Mouse (Mus musculus): ENCODE measurements around the gene Spns2. TPM values are rescaled to one million over a fixed set of nuclear protein-coding genes. Genes with fewer than 3 reads are reported as not detected.

The Spns2 gene
- total and polyA plus RNA-seq, 2 experiments from 2014 or later = 7.0 to 66.0 TPM

DNA sequence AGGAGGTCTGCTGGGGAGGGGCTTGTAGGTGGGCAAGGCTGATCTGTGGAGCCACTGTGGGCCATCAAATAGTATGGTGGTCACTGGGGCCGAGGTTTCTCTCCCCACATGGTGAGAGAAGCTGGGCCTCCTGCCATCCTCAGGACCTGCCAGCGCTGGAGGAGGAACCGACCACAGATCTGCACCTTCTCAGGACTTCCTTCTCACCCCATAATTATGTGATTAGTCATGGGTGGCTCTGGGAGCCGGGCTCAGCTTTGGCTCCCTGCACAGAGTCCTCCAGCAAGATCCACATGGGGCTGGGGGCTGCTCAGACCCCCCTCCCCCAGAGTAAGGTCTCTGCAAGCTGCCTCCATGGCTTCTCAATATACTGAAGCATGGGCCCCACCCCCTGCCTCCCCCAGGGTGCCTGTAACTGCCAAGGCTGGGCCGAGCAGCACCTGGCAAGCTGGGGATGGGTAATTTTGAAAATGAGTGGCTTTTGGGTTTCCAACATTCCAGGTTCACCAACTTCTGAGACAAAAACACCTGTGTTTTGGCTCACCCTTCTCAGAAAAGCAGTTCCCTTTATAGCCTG lies 11.8 kb upstream of the Spns2 start:
- H3K27ac ChIP-seq = no peak overlapping the region

DNA sequence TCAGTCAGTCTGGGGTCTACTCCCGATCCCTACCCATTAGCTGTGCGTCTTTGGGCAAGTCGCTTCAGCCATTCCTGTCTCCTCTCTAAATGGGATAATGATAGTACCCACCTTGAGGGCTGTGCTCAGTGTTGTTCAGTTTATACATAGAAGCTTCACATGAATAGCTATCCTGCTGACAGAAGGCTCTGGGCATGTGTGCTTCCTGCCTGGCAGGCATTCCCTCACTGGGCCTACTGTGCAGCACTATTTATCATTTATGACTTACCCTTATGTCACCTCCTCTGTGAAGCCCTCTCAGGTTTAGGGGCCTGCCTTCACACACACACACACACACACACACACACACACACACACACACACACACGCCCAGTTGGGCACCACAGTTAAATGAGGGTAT lies 10.4 kb upstream of the Spns2 start:
- no peak for TF ChIP-seq CTCF (IDR thresholded peaks at IDR 0.05; ENCODE audit: low read depth)
- WGBS = 88% methylated on average over 4 of the region's 4 CpGs

More for the DNA sequence above, 11.8 kb upstream of the Spns2 start:
- H3K36me3 ChIP-seq (ENCODE audit: insufficient read depth, low read length) = no peaks in the 10 kb centered on the region
- no peak overlapping the region for H3K4me2 ChIP-seq (ENCODE audit: low read depth, low read length)
- H3K4me1 ChIP-seq (ENCODE audit: insufficient read depth, low read length) = peaks cover 7% of the 10 kb centered on the region; the same call in 1 of the 2 replicates
- DNase-seq (ENCODE audit: low spot score) = no peak
- H3K4me3 ChIP-seq (ENCODE audit: low read length) = no peak overlapping the region
- no peaks in the 10 kb centered on the region for H3K27me3 ChIP-seq (ENCODE audit: insufficient read depth, low read length)
- H3K9ac ChIP-seq (replicated peaks; ENCODE audit: low read length) = no peak overlapping the region
- no peaks in the 10 kb centered on the region for H3K9me3 ChIP-seq (ENCODE audit: low read length)
- TF ChIP-seq CTCF (IDR thresholded peaks at IDR 0.05; ENCODE audit: low read depth) = no peak
- ATAC-seq = no peak
- 33% methylated on average over 5 of the region's 5 CpGs for WGBS

DNA sequence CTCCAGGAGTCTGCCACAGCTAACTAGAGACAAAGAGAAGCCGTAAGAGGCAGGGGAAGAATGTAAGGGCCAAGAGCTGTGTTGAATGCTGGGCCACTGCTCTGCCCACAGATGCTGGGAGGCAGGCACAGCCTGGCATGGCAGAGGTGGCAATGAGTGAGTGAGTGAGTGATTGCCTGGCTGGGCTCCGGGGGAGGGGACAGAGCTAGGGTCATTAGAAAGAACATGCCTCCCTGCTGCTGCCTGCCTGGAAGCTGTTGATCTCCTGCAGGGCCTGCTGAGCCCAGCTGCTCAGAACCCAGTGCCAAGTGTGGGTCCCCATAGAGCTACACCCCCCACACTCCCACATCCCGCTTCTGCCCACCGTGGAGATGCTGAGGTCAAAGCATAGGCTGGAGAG lies 7.7 kb upstream of the Spns2 start:
- Histone ChIP-seq H3K4me2 (ENCODE audit: low read depth, low read length) (no peak overlapping the region), H3K27ac (no peak overlapping the region), H3K27me3 (ENCODE audit: insufficient read depth, low read length) (no peaks in the 10 kb centered on the region), H3K9ac (replicated peaks; ENCODE audit: low read length) (no peak overlapping the region), H3K9me3 (ENCODE audit: low read length) (no peaks in the 10 kb centered on the region), H3K4me1 (ENCODE audit: insufficient read depth, low read length) (peaks cover 7% of the 10 kb centered on the region; the same call in 1 of the 2 replicates), H3K4me3 (ENCODE audit: low read length) (no peak overlapping the region), H3K36me3 (ENCODE audit: insufficient read depth, low read length) (no peaks in the 10 kb centered on the region)
- 18% methylated on average over 4 of the region's 4 CpGs for WGBS
- TF ChIP-seq CTCF (IDR thresholded peaks at IDR 0.05; ENCODE audit: low read depth) = no peak
- peak; percentile 37 for DNase-seq (ENCODE audit: low spot score)
- peak; percentile 42; the same call in 1 of the 2 replicates for ATAC-seq

More for the DNA sequence above, 10.4 kb upstream of the Spns2 start:
- ATAC-seq (no peak), DNase-seq (ENCODE audit: low spot score) (no peak)
- no peak overlapping the region for H3K4me2 ChIP-seq (ENCODE audit: low read depth, low read length)
- H3K4me1 ChIP-seq (ENCODE audit: insufficient read depth, low read length) = peaks cover 7% of the 10 kb centered on the region; the same call in 1 of the 2 replicates
- no peak overlapping the region for H3K27ac ChIP-seq
- H3K9ac ChIP-seq (replicated peaks; ENCODE audit: low read length) = no peak overlapping the region
- no peaks in the 10 kb centered on the region for H3K27me3 ChIP-seq (ENCODE audit: insufficient read depth, low read length)
- no peaks in the 10 kb centered on the region for H3K36me3 ChIP-seq (ENCODE audit: insufficient read depth, low read length)
- H3K4me3 ChIP-seq (ENCODE audit: low read length) = no peak overlapping the region
- no peaks in the 10 kb centered on the region for H3K9me3 ChIP-seq (ENCODE audit: low read length)

- Histone ChIP-seq H3K27ac (no peak overlapping the region), H3K9ac (replicated peaks; ENCODE audit: low read length) (no peak overlapping the region), H3K9me3 (ENCODE audit: low read length) (no peaks in the 10 kb centered on the region), H3K4me1 (ENCODE audit: insufficient read depth, low read length) (peaks cover 7% of the 10 kb centered on the region; the same call in 1 of the 2 replicates), H3K36me3 (ENCODE audit: insufficient read depth, low read length) (no peaks in the 10 kb centered on the region), H3K27me3 (ENCODE audit: insufficient read depth, low read length) (no peaks in the 10 kb centered on the region), H3K4me3 (ENCODE audit: low read length) (no peak overlapping the region), H3K4me2 (ENCODE audit: low read depth, low read length) (no peak overlapping the region)
- ATAC-seq (no peak), DNase-seq (ENCODE audit: low spot score) (no peak)
- 77% methylated on average over 1 of the region's 1 CpGs for WGBS
- no peak for TF ChIP-seq CTCF (IDR thresholded peaks at IDR 0.05; ENCODE audit: low read depth)
These were observed 7.1 kb upstream of the Spns2 start for GRCm38 (mm10) chr11:72496775-72497174.

GRCm38 (mm10) chr11:72496066-72496465 lies 6.4 kb upstream of the Spns2 start:
- Histone ChIP-seq H3K4me2 (ENCODE audit: low read depth, low read length) (no peak overlapping the region), H3K9ac (replicated peaks; ENCODE audit: low read length) (no peak overlapping the region), H3K27me3 (ENCODE audit: insufficient read depth, low read length) (no peaks in the 10 kb centered on the region), H3K4me1 (ENCODE audit: insufficient read depth, low read length) (peaks cover 7% of the 10 kb centered on the region; the same call in 1 of the 2 replicates), H3K9me3 (ENCODE audit: low read length) (no peaks in the 10 kb centered on the region), H3K36me3 (ENCODE audit: insufficient read depth, low read length) (no peaks in the 10 kb centered on the region), H3K4me3 (ENCODE audit: low read length) (no peak overlapping the region), H3K27ac (no peak overlapping the region)
- no peak for TF ChIP-seq CTCF (IDR thresholded peaks at IDR 0.05; ENCODE audit: low read depth)
- DNase-seq (ENCODE audit: low spot score) (no peak), ATAC-seq (no peak)
- 75% methylated on average over 3 of the region's 3 CpGs for WGBS

GRCm38 (mm10) chr11:72494046-72494988 lies 4.6 kb upstream of the Spns2 start:
- Histone ChIP-seq H3K27ac (no peak overlapping the region), H3K27me3 (ENCODE audit: insufficient read depth, low read length) (no peaks in the 10 kb centered on the region), H3K4me3 (ENCODE audit: low read length) (no peak overlapping the region), H3K36me3 (ENCODE audit: insufficient read depth, low read length) (no peaks in the 10 kb centered on the region), H3K9ac (replicated peaks; ENCODE audit: low read length) (no peak overlapping the region), H3K4me2 (ENCODE audit: low read depth, low read length) (no peak overlapping the region), H3K9me3 (ENCODE audit: low read length) (no peaks in the 10 kb centered on the region), H3K4me1 (ENCODE audit: insufficient read depth, low read length) (peaks cover 7% of the 10 kb centered on the region; the same call in 1 of the 2 replicates)
- no peak for ATAC-seq
- DNase-seq (ENCODE audit: low spot score) = no peak
- TF ChIP-seq CTCF (IDR thresholded peaks at IDR 0.05; ENCODE audit: low read depth) = no peak
- 59% methylated on average over 8 of the region's 8 CpGs for WGBS
